Mouse (Mus musculus): Measurements from ENCODE around the gene Bpifb6. TPM values are rescaled to one million over a fixed set of nuclear protein-coding genes. Genes with fewer than 3 reads are reported as not detected.

The Bpifb6 gene
- polyA plus RNA-seq, 1 experiment from 2014 or later = not detected

GRCm38 (mm10) chr2:153917930-153918329 is 17.7 kb downstream of the Bpifb6 start, which contains the start of gene Bpifb3:
Gene Bpifb3, plus strand, starts transcription at chr2:153918230.
- no peak for DNase-seq (ENCODE audit: low spot score)
- Histone ChIP-seq H3K27me3 (ENCODE audit: insufficient read depth, poor library complexity, severe bottlenecking) (no peaks in the 10 kb centered on the region), H3K4me3 (no peak within 1 kb of the TSS), H3K4me1 (replicated peaks) (peaks cover 29% of the 10 kb centered on the region; the same call in 1 of the 2 replicates), H3K36me3 (no peaks in the 10 kb centered on the region), H3K9me3 (no peaks in the 10 kb centered on the region), H3K27ac (no peak within 1 kb of the TSS)
- WGBS = 63% methylated on average over 8 of the region's 8 CpGs

GRCm38 (mm10) chr2:153921246-153921645 is 21.1 kb downstream of the Bpifb6 start:
- no peak overlapping the region for H3K4me3 ChIP-seq
- 85% methylated on average over 6 of the region's 6 CpGs for WGBS
- H3K9me3 ChIP-seq = no peaks in the 10 kb centered on the region
- H3K27me3 ChIP-seq (ENCODE audit: insufficient read depth, poor library complexity, severe bottlenecking) = no peaks in the 10 kb centered on the region
- peaks cover 25% of the 10 kb centered on the region; the same call in 1 of the 2 replicates for H3K4me1 ChIP-seq (replicated peaks)
- H3K27ac ChIP-seq = no peak overlapping the region
- H3K36me3 ChIP-seq = no peaks in the 10 kb centered on the region
- no peak for DNase-seq (ENCODE audit: low spot score)

GRCm38 (mm10) chr2:153929871-153930413 is 29.8 kb downstream of the Bpifb6 start:
- H3K4me3 ChIP-seq = no peak overlapping the region
- peak; percentile 65 for DNase-seq (ENCODE audit: low spot score)
- H3K27me3 ChIP-seq (ENCODE audit: insufficient read depth, poor library complexity, severe bottlenecking) = no peaks in the 10 kb centered on the region
- WGBS = 43% methylated on average over 3 of the region's 3 CpGs
- no peak overlapping the region for H3K27ac ChIP-seq
- H3K4me1 ChIP-seq (replicated peaks) = peaks cover 7% of the 10 kb centered on the region
- H3K9me3 ChIP-seq = no peaks in the 10 kb centered on the region
- H3K36me3 ChIP-seq = no peaks in the 10 kb centered on the region

- no peak for DNase-seq (ENCODE audit: low spot score)
- no peaks in the 10 kb centered on the region for H3K9me3 ChIP-seq
- H3K4me3 ChIP-seq = no peak overlapping the region
- WGBS = 74% methylated on average over 6 of the region's 6 CpGs
- H3K36me3 ChIP-seq = no peaks in the 10 kb centered on the region
- H3K27me3 ChIP-seq (ENCODE audit: insufficient read depth, poor library complexity, severe bottlenecking) = no peaks in the 10 kb centered on the region
- H3K27ac ChIP-seq = peak overlapping the region; percentile 23; the same call in 1 of the 2 replicates
- H3K4me1 ChIP-seq (replicated peaks) = peaks cover 7% of the 10 kb centered on the region
Measured at GRCm38 (mm10) chr2:153931125-153931524, 30.9 kb downstream of the Bpifb6 start.

GRCm38 (mm10) chr2:153933311-153933710 is 33.1 kb downstream of the Bpifb6 start:
- no peaks in the 10 kb centered on the region for H3K27me3 ChIP-seq (ENCODE audit: insufficient read depth, poor library complexity, severe bottlenecking)
- H3K9me3 ChIP-seq = no peaks in the 10 kb centered on the region
- WGBS = 77% methylated on average over 6 of the region's 6 CpGs
- no peaks in the 10 kb centered on the region for H3K36me3 ChIP-seq
- DNase-seq (ENCODE audit: low spot score) = no peak
- H3K4me3 ChIP-seq = no peak overlapping the region
- peaks cover 7% of the 10 kb centered on the region for H3K4me1 ChIP-seq (replicated peaks)
- no peak overlapping the region for H3K27ac ChIP-seq

- Histone ChIP-seq H3K27ac (no peak overlapping the region), H3K36me3 (no peaks in the 10 kb centered on the region), H3K27me3 (ENCODE audit: insufficient read depth, poor library complexity, severe bottlenecking) (no peaks in the 10 kb centered on the region), H3K4me3 (no peak overlapping the region), H3K9me3 (no peaks in the 10 kb centered on the region), H3K4me1 (replicated peaks) (peaks cover 7% of the 10 kb centered on the region)
- no peak for DNase-seq (ENCODE audit: low spot score)
- WGBS = 88% methylated on average over 6 of the region's 6 CpGs
Measured at GRCm38 (mm10) chr2:153935348-153935747, 35.2 kb downstream of the Bpifb6 start.

GRCm38 (mm10) chr2:153937843-153938242 is 37.7 kb downstream of the Bpifb6 start, which contains the start of gene Bpifb4:
Gene Bpifb4, plus strand, starts transcription at chr2:153938212.
- H3K4me3 ChIP-seq = no peak within 1 kb of the TSS
- 90% methylated on average over 5 of the region's 5 CpGs for WGBS
- no peaks in the 10 kb centered on the region for H3K9me3 ChIP-seq
- no peaks in the 10 kb centered on the region for H3K27me3 ChIP-seq (ENCODE audit: insufficient read depth, poor library complexity, severe bottlenecking)
- no peaks in the 10 kb centered on the region for H3K4me1 ChIP-seq (replicated peaks)
- no peak for DNase-seq (ENCODE audit: low spot score)
- no peaks in the 10 kb centered on the region for H3K36me3 ChIP-seq
- no peak within 1 kb of the TSS for H3K27ac ChIP-seq

- WGBS = 43% methylated on average over 3 of the region's 3 CpGs
Measured at GRCm38 (mm10) chr2:153943537-153943936, 43.3 kb downstream of the Bpifb6 start.

GRCm38 (mm10) chr2:153944567-153944966 is 44.4 kb downstream of the Bpifb6 start:
- H3K27me3 ChIP-seq (ENCODE audit: insufficient read depth, poor library complexity, severe bottlenecking) = no peaks in the 10 kb centered on the region
- DNase-seq (ENCODE audit: low spot score) = no peak
- no peak overlapping the region for H3K4me3 ChIP-seq
- no peaks in the 10 kb centered on the region for H3K36me3 ChIP-seq
- H3K4me1 ChIP-seq (replicated peaks) = 0 out of 2 replicates have a peak, but pooled peaks cover 4% of the 10 kb centered on the region
- 84% methylated on average over 8 of the region's 8 CpGs for WGBS
- no peaks in the 10 kb centered on the region for H3K9me3 ChIP-seq
- no peak overlapping the region for H3K27ac ChIP-seq

More at GRCm38 (mm10) chr2:153943537-153943936, 43.3 kb downstream of the Bpifb6 start:
- Histone ChIP-seq H3K4me3 (no peak overlapping the region), H3K27ac (no peak overlapping the region), H3K9me3 (no peaks in the 10 kb centered on the region), H3K36me3 (no peaks in the 10 kb centered on the region), H3K27me3 (ENCODE audit: insufficient read depth, poor library complexity, severe bottlenecking) (no peaks in the 10 kb centered on the region), H3K4me1 (replicated peaks) (0 out of 2 replicates have a peak, but pooled peaks cover 4% of the 10 kb centered on the region)
- DNase-seq (ENCODE audit: low spot score) = peak; percentile 52

- H3K4me1 ChIP-seq (replicated peaks) = 0 out of 2 replicates have a peak, but pooled peaks cover 2% of the 10 kb centered on the region
- 33% methylated on average over 6 of the region's 6 CpGs for WGBS
- no peak overlapping the region for H3K4me3 ChIP-seq
- no peak overlapping the region for H3K27ac ChIP-seq
- no peaks in the 10 kb centered on the region for H3K27me3 ChIP-seq (ENCODE audit: insufficient read depth, poor library complexity, severe bottlenecking)
- DNase-seq (ENCODE audit: low spot score) = peak; percentile 72
- no peaks in the 10 kb centered on the region for H3K36me3 ChIP-seq
- no peaks in the 10 kb centered on the region for H3K9me3 ChIP-seq
Measured at GRCm38 (mm10) chr2:153952897-153953296, 52.7 kb downstream of the Bpifb6 start.

GRCm38 (mm10) chr2:153953836-153954235 is 53.6 kb downstream of the Bpifb6 start:
- no peaks in the 10 kb centered on the region for H3K36me3 ChIP-seq
- peak; percentile 63 for DNase-seq (ENCODE audit: low spot score)
- no peaks in the 10 kb centered on the region for H3K9me3 ChIP-seq
- 9% methylated on average over 6 of the region's 6 CpGs for WGBS
- H3K4me3 ChIP-seq = peak overlapping the region; percentile 32
- 0 out of 2 replicates have a peak, but pooled peaks cover 2% of the 10 kb centered on the region for H3K4me1 ChIP-seq (replicated peaks)
- no peak overlapping the region for H3K27ac ChIP-seq
- H3K27me3 ChIP-seq (ENCODE audit: insufficient read depth, poor library complexity, severe bottlenecking) = no peaks in the 10 kb centered on the region

All from hindbrain, embryonic 10.5 days (tissue).